In genomic region chr12:100187013-100187755, GRCm38 (mm10) we compare ENCODE assay signal across 8 mouse cellular contexts. TPM values are rescaled to one million over a fixed set of nuclear protein-coding genes. Genes with fewer than 3 reads are reported as not detected.
A peak's percentile ranks its signal among the peaks of the same experiment; 100 is the strongest.
DNase-seq lines count a peak whose midpoint lies in the region; ATAC-seq and TF ChIP-seq lines count a peak whose summit lies in the region.

No protein-coding gene starts in this region.

- TF ChIP-seq CTCF in liver, embryonic 14.5 days (IDR thresholded peaks at IDR 0.05; ENCODE audit: low read depth): peak; percentile 25; the same call in 1 of the 2 replicates
- TF ChIP-seq CTCF in stomach, postnatal 0 days (IDR thresholded peaks at IDR 0.05; ENCODE audit: low read depth): peak; percentile 33

- H3K9ac ChIP-seq in heart, embryonic 14.5 days (ENCODE audit: low read length): peak overlapping the region; percentile 95
- H3K9ac ChIP-seq in liver, embryonic 14.5 days (replicated peaks): peak overlapping the region; percentile 80
- H3K9ac ChIP-seq in neural tube, embryonic 11.5 days (ENCODE audit: low read length): peak overlapping the region; percentile 83
- H3K9ac ChIP-seq in stomach, postnatal 0 days (ENCODE audit: low read length): peak overlapping the region; percentile 89

- peak; percentile 90 for DNase-seq in c-Kit-negative CD71-positive TER-119-positive erythroid progenitor cells, embryonic 14.5 days (ENCODE audit: low read depth, low spot score)
- DNase-seq in fibroblast of lung, adult 2 months (ENCODE audit: low read depth): peak; percentile 96
- peak; percentile 99 for DNase-seq in kidney, postnatal 14 days
- DNase-seq in liver, embryonic 14.5 days (ENCODE audit: low read depth in 3 of 3, low spot score in 3 of 3): peak; percentile 96 to 97 (median 97)
- peak; percentile 99 for DNase-seq in neural tube, embryonic 11.5 days (ENCODE audit: low spot score)
- peak; percentile 99 for DNase-seq in stomach, postnatal 0 days (ENCODE audit: low spot score)

- peak; percentile 25 for TF ChIP-seq EP300 in liver, embryonic 14.5 days (IDR thresholded peaks at IDR 0.05; ENCODE audit: low read depth)
- peak; percentile 75 for TF ChIP-seq EP300 in stomach, postnatal 0 days (optimal IDR thresholded peaks at IDR 0.05)

- H3K9me3 ChIP-seq in heart, embryonic 14.5 days (ENCODE audit: control insufficient read depth, low read length): 0 out of 2 replicates have a peak, but pooled peaks cover 3% of the 10 kb centered on the region
- H3K9me3 ChIP-seq in liver, embryonic 14.5 days (ENCODE audit: control insufficient read depth, low read length): no peaks in the 10 kb centered on the region
- H3K9me3 ChIP-seq in neural tube, embryonic 11.5 days (ENCODE audit: control insufficient read depth, low read length): no peaks in the 10 kb centered on the region
- no peaks in the 10 kb centered on the region for H3K9me3 ChIP-seq in stomach, postnatal 0 days (ENCODE audit: control insufficient read depth, low read length)

- H3K27me3 ChIP-seq in heart, embryonic 14.5 days (ENCODE audit: control insufficient read depth, insufficient read depth, low read length): no peaks in the 10 kb centered on the region
- no peaks in the 10 kb centered on the region for H3K27me3 ChIP-seq in liver, embryonic 14.5 days (ENCODE audit: control insufficient read depth, insufficient read depth, low read length)
- no peaks in the 10 kb centered on the region for H3K27me3 ChIP-seq in neural tube, embryonic 11.5 days (ENCODE audit: control insufficient read depth, insufficient read depth, low read length)
- H3K27me3 ChIP-seq in stomach, postnatal 0 days (ENCODE audit: control insufficient read depth, insufficient read depth, low read length): no peaks in the 10 kb centered on the region

- H3K4me2 ChIP-seq in heart, embryonic 14.5 days (ENCODE audit: low read length): peak overlapping the region; percentile 91
- H3K4me2 ChIP-seq in liver, embryonic 14.5 days (ENCODE audit: low read depth): peak overlapping the region; percentile 92
- H3K4me2 ChIP-seq in neural tube, embryonic 11.5 days (ENCODE audit: low read depth): peak overlapping the region; percentile 87
- peak overlapping the region; percentile 95 for H3K4me2 ChIP-seq in stomach, postnatal 0 days (replicated peaks; ENCODE audit: low read depth)

- under 1% methylated on average over 52 of the region's 52 CpGs for WGBS in heart, embryonic 14.5 days
- WGBS in liver, embryonic 14.5 days (ENCODE audit: insufficient replicate concordance): under 1% methylated on average over 52 of the region's 52 CpGs
- WGBS in neural tube, embryonic 11.5 days: under 1% methylated on average over 52 of the region's 52 CpGs
- under 1% methylated on average over 52 of the region's 52 CpGs for WGBS in stomach, postnatal 0 days

- peak; percentile 99 for ATAC-seq in CD4-positive, CD25-positive, alpha-beta regulatory T cell, adult 4 months
- ATAC-seq in heart, embryonic 14.5 days (ENCODE audit: insufficient number of reproducible peaks, insufficient read depth, low FRiP score, low read depth): peak; percentile 100
- ATAC-seq in liver, embryonic 14.5 days (ENCODE audit: insufficient read depth): peak; percentile 99
- ATAC-seq in neural tube, embryonic 11.5 days (ENCODE audit: insufficient read depth, low FRiP score, low TSS enrichment): peak; percentile 100
- ATAC-seq in stomach, postnatal 0 days (ENCODE audit: low FRiP score, low TSS enrichment): peak; percentile 100

- H3K36me3 ChIP-seq in heart, embryonic 14.5 days (ENCODE audit: control insufficient read depth, insufficient read depth, low read length): no peaks in the 10 kb centered on the region
- H3K36me3 ChIP-seq in liver, embryonic 14.5 days (replicated peaks; ENCODE audit: control insufficient read depth, insufficient read depth, low read depth): no peaks in the 10 kb centered on the region
- no peaks in the 10 kb centered on the region; the same call in 1 of the 2 replicates for H3K36me3 ChIP-seq in neural tube, embryonic 11.5 days (ENCODE audit: control insufficient read depth, insufficient read depth, low read length)
- H3K36me3 ChIP-seq in stomach, postnatal 0 days (ENCODE audit: control insufficient read depth, insufficient read depth, low read length): no peaks in the 10 kb centered on the region

- peak overlapping the region; percentile 57 to 58 for H3K4me3 ChIP-seq in heart, embryonic 14.5 days (ENCODE audit: control insufficient read depth in 1 of 2, insufficient read depth in 1 of 2, low read depth in 1 of 2, low read length in 2 of 2)
- peak overlapping the region; percentile 82 to 95 for H3K4me3 ChIP-seq in liver, embryonic 14.5 days (ENCODE audit: insufficient read depth in 1 of 2, low read depth in 2 of 2, low read length in 2 of 2)
- peak overlapping the region; percentile 49 for H3K4me3 ChIP-seq in neural tube, embryonic 11.5 days (ENCODE audit: low read depth, low read length)
- H3K4me3 ChIP-seq in stomach, postnatal 0 days (ENCODE audit: low read depth, low read length): peak overlapping the region; percentile 68

- peak overlapping the region; percentile 96 to 99 for H3K27ac ChIP-seq in heart, embryonic 14.5 days (replicated peaks in 1 of 2; ENCODE audit: control insufficient read depth in 1 of 2, insufficient read depth in 1 of 2, low read depth in 2 of 2, low read length in 2 of 2)
- H3K27ac ChIP-seq in liver, embryonic 14.5 days: peak overlapping the region; percentile 79
- peak overlapping the region; percentile 97 for H3K27ac ChIP-seq in neural tube, embryonic 11.5 days (ENCODE audit: low read depth, low read length)
- H3K27ac ChIP-seq in stomach, postnatal 0 days (replicated peaks): peak overlapping the region; percentile 99

- peaks cover 4 to 7% of the 10 kb centered on the region in 2 experiments; a peak in 3 of 4 replicates for H3K4me1 ChIP-seq in heart, embryonic 14.5 days (ENCODE audit: control insufficient read depth in 2 of 2, insufficient read depth in 2 of 2, low read length in 2 of 2)
- peaks cover 10 to 26% of the 10 kb centered on the region in 2 experiments for H3K4me1 ChIP-seq in liver, embryonic 14.5 days (replicated peaks; ENCODE audit: control insufficient read depth in 2 of 2, insufficient read depth in 2 of 2, low read length in 1 of 2)
- H3K4me1 ChIP-seq in neural tube, embryonic 11.5 days (ENCODE audit: control insufficient read depth, insufficient read depth, low read length): peaks cover 7% of the 10 kb centered on the region; the same call in 1 of the 2 replicates
- H3K4me1 ChIP-seq in stomach, postnatal 0 days (replicated peaks; ENCODE audit: control insufficient read depth, insufficient read depth): no peaks in the 10 kb centered on the region

RNA-seq across cellular contexts. Expression of gene Calm1, which starts 12.1 kb away (rescaled TPM):
- polyA plus RNA-seq in CD4-positive, CD25-positive, alpha-beta regulatory T cell, adult 4 months (2017; shearing (Covaris generic)): 1,000 to 10,000 TPM; 1,192 to 2,031 TPM
- polyA plus RNA-seq in heart, embryonic 14.5 days (2014; fragmentation: Nextera tagmentation; extraction: Ambion mirVana): 749 and 783 TPM in 2 replicates
- polyA plus RNA-seq in liver, embryonic 14.5 days (2012; rRNA removed): 72.9 and 115 TPM in 2 replicates
- 553 and 571 TPM in 2 replicates for polyA plus RNA-seq in liver, embryonic 14.5 days (2014; fragmentation: Nextera tagmentation; extraction: Ambion mirVana)
- polyA plus RNA-seq in neural tube, embryonic 11.5 days (2014; fragmentation: Nextera tagmentation; extraction: Ambion mirVana): 1,303 and 1,315 TPM in 2 replicates
- polyA plus RNA-seq in stomach, postnatal 0 days (2015; fragmentation: Nextera tagmentation; extraction: Ambion mirVana): 1,956 and 2,116 TPM in 2 replicates

RNA-seq across cellular contexts. Expression of gene Nrde2, which starts 27.7 kb away (rescaled TPM):
- polyA plus RNA-seq in CD4-positive, CD25-positive, alpha-beta regulatory T cell, adult 4 months (2017; shearing (Covaris generic)): 10 to 100 TPM; 12.6 to 23.3 TPM
- 8.1 and 10.9 TPM in 2 replicates for polyA plus RNA-seq in heart, embryonic 14.5 days (2014; fragmentation: Nextera tagmentation; extraction: Ambion mirVana)
- 2.5 and 3.6 TPM in 2 replicates for polyA plus RNA-seq in liver, embryonic 14.5 days (2012; rRNA removed)
- polyA plus RNA-seq in liver, embryonic 14.5 days (2014; fragmentation: Nextera tagmentation; extraction: Ambion mirVana): 4.1 and 4.2 TPM in 2 replicates
- polyA plus RNA-seq in neural tube, embryonic 11.5 days (2014; fragmentation: Nextera tagmentation; extraction: Ambion mirVana): 11.9 and 13.6 TPM in 2 replicates
- polyA plus RNA-seq in stomach, postnatal 0 days (2015; fragmentation: Nextera tagmentation; extraction: Ambion mirVana): 5.9 and 6.9 TPM in 2 replicates

Comparison
In these comparisons a context has a peak if more than half of its experiments do, and no peak if none do; other contexts are left out.
1. Peak in every context shown above with its lines: DNase-seq, ATAC-seq, H3K4me3 ChIP-seq and H3K27ac ChIP-seq.